Mouse (Mus musculus) heart, embryonic 13.5 days (tissue): ENCODE results near the gene Ankrd39. TPM values are rescaled to one million over a fixed set of nuclear protein-coding genes. Genes with fewer than 3 reads are reported as not detected.
"Not testable (repeated sequence)": the region's sequence is repeated elsewhere in the genome, so short reads cannot be mapped to it uniquely, and the experiment has no call there.

Experiments used
- ATAC-seq: fragments of 200-750 bp; cut with Nextera tagmentation; 2 replicates; pipeline ENCODE4 v1.8.0; 2017; ENCODE audit warnings: moderate TSS enrichment; ENCODE audit not compliant: insufficient number of reproducible peaks, low FRiP score, low TSS enrichment; ENCODE audit errors: extremely low read depth
- H3K27ac ChIP-seq: fragments of 300-500 bp; sonication (generic); replicated peaks from 2 replicates; pipeline ENCODE4 v1.5.1; 2015; ENCODE audit warnings: moderate library complexity, mild to moderate bottlenecking, inconsistent platforms
- H3K27me3 ChIP-seq: fragments of 300-500 bp; sonication (generic); replicated peaks from 2 replicates; pipeline ENCODE4 v1.6.1; 2015; ENCODE audit warnings: mild to moderate bottlenecking, inconsistent platforms
- H3K36me3 ChIP-seq: fragments of 300-500 bp; sonication (generic); 2 replicates; pipeline ENCODE4 v1.6.1; 2015; ENCODE audit warnings: mild to moderate bottlenecking, inconsistent platforms
- H3K4me1 ChIP-seq: fragments of 300-500 bp; sonication (generic); 2 replicates; pipeline ENCODE4 v1.6.1; 2015; ENCODE audit warnings: inconsistent platforms
- H3K4me2 ChIP-seq: fragments of 300-500 bp; sonication (generic); 2 replicates; pipeline ENCODE4 v1.6.1; 2015; ENCODE audit warnings: inconsistent platforms, mild to moderate bottlenecking, moderate library complexity
- H3K4me3 ChIP-seq: fragments of 300-500 bp; sonication (generic); 2 replicates; pipeline ENCODE4 v1.5.1; 2015; ENCODE audit warnings: moderate library complexity, mild to moderate bottlenecking, inconsistent platforms
- H3K9ac ChIP-seq: fragments of 300-500 bp; sonication (generic); 2 replicates; pipeline ENCODE4 v1.6.1; 2015; ENCODE audit warnings: inconsistent platforms, mild to moderate bottlenecking, moderate library complexity
- H3K9me3 ChIP-seq: fragments of 300-500 bp; sonication (generic); 2 replicates; pipeline ENCODE4 v1.6.1; 2016; ENCODE audit warnings: inconsistent platforms
- WGBS: fragments of 180-500 bp; shearing (Covaris S2); methylation state at CpG from one replicate; pipeline ENCODE4 v1.1.7; 2015; ENCODE audit warnings: mixed read lengths; 5-methylcytosine and 5-hydroxymethylcytosine counted together
- polyA plus RNA-seq: library from polyadenylated mRNA; unstranded; fragments of >200 nt; fragmentation: Nextera tagmentation; extraction: Ambion mirVana; gene quantifications from 2 replicates; pipeline ENCODE4 v1.2.1, GENCODE M21; 2015

The Ankrd39 gene
- polyA plus RNA-seq, 1 experiment from 2014 or later = 23.6 TPM

DNA sequence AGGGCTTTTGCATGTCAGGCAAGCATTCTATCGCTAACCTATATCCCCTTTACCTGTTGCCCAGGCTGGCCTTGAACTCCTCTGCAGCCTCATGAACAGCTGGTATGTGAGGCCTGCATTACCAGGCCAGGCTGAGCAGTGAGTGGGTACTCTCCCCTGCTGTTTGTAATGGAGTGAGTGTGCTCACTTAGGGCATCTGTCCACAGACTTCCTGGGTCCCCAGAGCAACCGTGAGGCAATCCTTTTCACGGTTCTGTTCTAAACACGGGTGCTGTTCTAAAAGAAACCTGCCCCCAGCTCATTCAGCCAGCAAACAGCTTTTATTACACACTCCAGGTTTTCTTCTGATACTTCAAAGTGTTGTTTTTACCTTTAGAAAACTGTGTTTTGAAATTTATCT lies 8.5 kb downstream of the Ankrd39 start:
- Histone ChIP-seq H3K27ac (peak overlapping the region; percentile 92), H3K9ac (peak overlapping the region; percentile 16; the same call in 1 of the 2 replicates), H3K9me3 (no peaks in the 10 kb centered on the region), H3K27me3 (no peaks in the 10 kb centered on the region), H3K4me1 (peaks cover 59% of the 10 kb centered on the region), H3K36me3 (peaks cover 55% of the 10 kb centered on the region), H3K4me3 (no peak overlapping the region), H3K4me2 (no peak overlapping the region)
- ATAC-seq = no peak
- WGBS = 64% methylated on average over 4 of the region's 4 CpGs

DNA sequence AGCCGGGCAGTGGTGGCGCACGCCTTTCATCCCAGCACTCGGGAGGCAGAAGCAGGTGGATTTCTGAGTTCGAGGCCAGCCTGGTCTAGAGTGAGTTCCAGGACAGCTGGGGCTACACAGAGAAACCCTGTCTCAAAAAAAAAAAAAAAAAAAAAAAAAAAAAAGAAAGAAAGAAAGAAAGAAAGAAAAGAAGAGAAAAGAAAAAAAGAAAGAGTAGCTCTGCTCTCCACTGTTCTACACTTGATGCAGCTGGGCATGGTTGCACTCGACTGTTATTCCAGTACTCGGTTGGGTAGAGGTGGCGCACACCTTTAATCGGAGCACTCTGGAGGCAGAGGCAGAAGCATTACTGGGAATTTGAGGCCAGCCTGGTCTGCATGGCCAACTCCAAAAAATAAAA lies 10.5 kb downstream of the Ankrd39 start, which contains the start of gene Ankrd23:
TSS of gene Ankrd23 (minus strand) at position 101 of the 400 bp plus-strand sequence.
- ATAC-seq = not testable (repeated sequence)
- H3K4me1 ChIP-seq = peaks cover 65% of the 10 kb centered on the region
- WGBS = 75% methylated on average over 9 of the region's 9 CpGs

DNA sequence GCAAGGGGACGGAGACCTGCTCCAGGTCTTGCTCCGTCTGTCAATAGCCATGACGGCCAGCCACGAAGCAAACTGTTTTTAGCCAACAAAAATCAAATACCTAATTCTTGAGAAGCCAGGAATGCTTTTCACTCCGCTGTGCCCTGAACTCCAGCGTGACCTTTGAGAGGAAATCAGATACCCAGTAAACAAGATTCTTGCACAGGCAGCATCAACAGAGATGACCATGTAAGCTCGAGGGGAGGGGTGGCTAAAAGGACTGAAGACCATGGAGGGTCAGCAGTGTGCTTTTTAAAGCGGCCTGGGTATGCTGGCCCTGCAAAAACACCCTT lies 10.9 kb downstream of the Ankrd39 start:
- Histone ChIP-seq H3K36me3 (peaks cover 48% of the 10 kb centered on the region), H3K9me3 (no peaks in the 10 kb centered on the region), H3K4me1 (peaks cover 68% of the 10 kb centered on the region), H3K27me3 (no peaks in the 10 kb centered on the region), H3K27ac (peak overlapping the region; percentile 89), H3K9ac (peak overlapping the region; percentile 66), H3K4me3 (no peak overlapping the region), H3K4me2 (peak overlapping the region; percentile 12)
- no peak for ATAC-seq
- WGBS = 31% methylated on average over 8 of the region's 8 CpGs

More for the DNA sequence above, 10.5 kb downstream of the Ankrd39 start, which contains the start of gene Ankrd23:
- Histone ChIP-seq H3K4me2 (peak within 1 kb of the TSS; percentile 12), H3K9ac (peak within 1 kb of the TSS; percentile 66), H3K36me3 (peaks cover 49% of the 10 kb centered on the region), H3K27ac (peak within 1 kb of the TSS; percentile 89)
- not testable (repeated sequence) for H3K27me3 ChIP-seq, H3K4me3 ChIP-seq, H3K9me3 ChIP-seq

DNA sequence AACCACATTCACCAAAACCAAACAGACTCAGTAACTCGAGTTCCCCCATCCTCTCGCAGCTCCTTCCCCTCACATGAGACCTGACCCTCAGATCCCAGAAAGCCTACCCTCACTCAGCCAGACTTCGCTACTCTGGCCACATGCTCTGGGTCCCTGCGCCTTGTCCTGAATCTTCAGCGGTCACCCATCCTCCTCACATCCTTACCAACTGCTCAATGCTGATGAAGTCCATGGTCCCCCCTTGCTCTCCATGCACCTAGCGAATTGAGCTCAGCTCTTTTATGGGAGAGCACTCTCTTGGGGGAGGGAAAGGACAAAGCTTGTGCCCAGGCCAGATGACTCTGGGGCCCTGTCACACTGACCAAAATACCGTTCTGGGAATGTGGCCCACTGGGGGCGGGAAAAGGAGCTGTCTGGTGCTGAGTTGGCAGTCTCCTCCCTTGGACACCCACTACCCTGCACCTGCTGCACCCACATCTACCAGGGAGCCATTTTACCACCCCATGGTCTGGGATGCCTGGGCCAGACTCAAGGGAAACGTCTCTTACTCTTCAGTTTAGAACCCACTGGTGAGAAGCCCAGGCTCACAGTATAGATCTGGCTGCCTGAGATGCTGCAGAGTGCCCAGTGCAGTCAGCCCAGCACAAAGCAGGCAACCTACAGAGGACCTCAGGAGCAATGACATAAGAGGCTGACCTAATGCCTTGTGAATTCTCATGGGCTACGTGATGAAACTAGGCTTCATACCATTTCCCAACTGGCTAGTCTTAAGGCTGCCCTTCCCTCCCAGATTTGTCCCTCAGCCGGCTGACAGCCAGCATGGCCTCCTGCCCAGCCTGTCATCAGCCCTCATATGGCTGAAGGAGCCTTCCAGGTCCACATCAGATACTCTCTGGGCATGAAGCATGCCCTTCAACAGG lies 11.5 kb downstream of the Ankrd39 start:
- no peak; the same call in 1 of the 2 replicates for ATAC-seq
- peak overlapping the region; percentile 89 for H3K27ac ChIP-seq

DNA sequence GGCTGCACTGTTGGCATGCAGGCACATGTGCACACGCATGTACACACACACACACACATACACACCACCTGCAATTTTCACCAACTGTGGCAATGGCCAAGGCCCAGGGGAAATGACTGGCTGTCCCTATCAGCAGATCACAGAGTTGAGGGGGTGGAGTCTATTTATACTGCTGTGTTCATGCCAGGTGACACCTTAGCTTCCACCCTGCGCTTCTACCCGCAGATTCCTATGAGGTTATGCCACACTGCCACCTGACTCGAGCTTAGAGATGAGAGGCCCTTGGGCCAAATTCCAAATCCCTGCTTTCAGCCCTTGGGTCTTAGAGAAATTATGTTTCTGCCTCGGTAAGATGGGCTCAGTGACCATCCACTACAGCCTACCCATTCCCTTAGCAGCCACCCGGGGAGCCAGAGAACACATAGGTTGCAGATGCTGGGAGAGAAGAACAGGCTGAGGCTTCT lies 12.6 kb downstream of the Ankrd39 start:
- peak overlapping the region; percentile 89 for H3K27ac ChIP-seq
- no peak overlapping the region for H3K4me3 ChIP-seq
- peaks cover 34% of the 10 kb centered on the region for H3K36me3 ChIP-seq
- 60% methylated on average over 6 of the region's 6 CpGs for WGBS
- H3K27me3 ChIP-seq = no peaks in the 10 kb centered on the region
- H3K4me2 ChIP-seq = no peak overlapping the region
- no peak for ATAC-seq
- H3K9ac ChIP-seq = peak overlapping the region; percentile 66; the same call in 1 of the 2 replicates
- no peaks in the 10 kb centered on the region for H3K9me3 ChIP-seq
- H3K4me1 ChIP-seq = peaks cover 83% of the 10 kb centered on the region

More for the DNA sequence above, 11.5 kb downstream of the Ankrd39 start:
- H3K4me2 ChIP-seq = peak overlapping the region; percentile 12
- H3K27me3 ChIP-seq = no peaks in the 10 kb centered on the region
- peak overlapping the region; percentile 66 for H3K9ac ChIP-seq
- H3K4me1 ChIP-seq = peaks cover 75% of the 10 kb centered on the region
- H3K9me3 ChIP-seq = no peaks in the 10 kb centered on the region
- WGBS = 61% methylated on average over 11 of the region's 11 CpGs
- no peak overlapping the region for H3K4me3 ChIP-seq
- peaks cover 43% of the 10 kb centered on the region for H3K36me3 ChIP-seq

DNA sequence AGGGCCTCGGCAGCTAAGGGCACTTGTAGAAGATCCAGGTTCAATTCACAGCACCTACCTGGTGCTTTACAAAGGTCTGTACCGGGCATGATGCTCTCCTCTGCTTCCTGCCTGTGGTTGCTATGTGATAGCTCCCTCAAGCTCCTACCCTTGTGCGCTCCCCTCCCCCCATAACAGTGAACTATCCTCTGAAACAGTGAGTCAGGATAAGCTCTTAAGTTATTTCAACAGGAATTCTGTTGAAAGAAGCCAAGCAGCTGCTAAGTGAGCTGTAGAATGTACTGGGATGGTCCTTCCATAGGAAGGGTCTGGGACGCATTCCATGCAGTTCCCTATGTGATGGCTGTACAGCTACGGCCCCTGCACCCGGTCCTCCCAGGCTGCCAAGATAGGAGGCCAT lies 13.7 kb downstream of the Ankrd39 start:
- no peak for ATAC-seq

DNA sequence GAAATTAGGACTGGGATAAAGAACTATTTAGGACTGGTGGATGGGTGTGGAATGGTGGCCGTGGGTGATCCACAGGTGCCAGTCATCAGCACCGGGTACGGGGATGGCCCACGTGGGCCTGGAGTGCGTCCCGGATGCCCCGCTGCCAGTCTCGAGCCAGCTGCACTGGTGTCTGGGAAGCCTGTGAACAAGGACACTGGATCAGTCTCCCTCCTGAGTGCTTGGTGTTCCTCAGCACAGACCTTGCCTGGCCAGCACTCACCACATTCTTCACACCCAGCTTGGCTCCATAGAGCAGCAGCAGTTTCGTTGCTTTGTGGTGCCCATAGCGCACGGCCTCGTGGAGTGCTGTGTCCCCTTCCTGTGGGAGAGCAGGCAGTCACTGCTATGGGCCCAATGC lies 15.8 kb downstream of the Ankrd39 start:
- H3K4me1 ChIP-seq = peaks cover 75% of the 10 kb centered on the region
- 78% methylated on average over 12 of the region's 12 CpGs for WGBS
- H3K9ac ChIP-seq = peak overlapping the region; percentile 34; the same call in 1 of the 2 replicates
- no peaks in the 10 kb centered on the region for H3K27me3 ChIP-seq
- no peak overlapping the region for H3K4me3 ChIP-seq
- H3K27ac ChIP-seq = peak overlapping the region; percentile 20
- peaks cover 22% of the 10 kb centered on the region for H3K36me3 ChIP-seq
- H3K9me3 ChIP-seq = no peaks in the 10 kb centered on the region
- no peak overlapping the region for H3K4me2 ChIP-seq
- no peak for ATAC-seq

More for the DNA sequence above, 13.7 kb downstream of the Ankrd39 start:
- no peaks in the 10 kb centered on the region for H3K27me3 ChIP-seq
- H3K36me3 ChIP-seq = peaks cover 25% of the 10 kb centered on the region
- H3K9ac ChIP-seq = peak overlapping the region; percentile 34
- H3K4me3 ChIP-seq = no peak overlapping the region
- H3K27ac ChIP-seq = peak overlapping the region; percentile 89; the same call in 1 of the 2 replicates
- peaks cover 75% of the 10 kb centered on the region for H3K4me1 ChIP-seq
- 52% methylated on average over 6 of the region's 6 CpGs for WGBS
- no peaks in the 10 kb centered on the region for H3K9me3 ChIP-seq
- no peak overlapping the region for H3K4me2 ChIP-seq

DNA sequence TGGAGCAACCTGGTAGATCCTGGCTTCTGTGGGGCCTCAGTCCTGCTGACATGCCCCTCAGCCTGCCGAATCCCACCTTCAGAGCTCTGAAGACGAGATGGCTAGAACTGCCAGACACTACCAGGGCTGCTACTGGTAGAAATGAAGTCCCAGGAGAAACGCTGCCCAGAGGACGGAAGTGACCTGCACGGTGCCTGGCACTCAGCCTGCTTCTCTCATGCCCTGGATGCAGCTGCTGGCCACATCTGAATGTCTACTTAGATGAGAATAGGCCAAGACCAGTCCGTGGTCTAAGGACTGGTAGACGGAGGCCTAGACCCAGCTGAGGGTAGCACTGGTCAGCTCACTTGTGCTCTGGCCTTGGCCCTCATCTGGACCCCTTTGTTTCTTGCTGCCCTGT lies 16.3 kb downstream of the Ankrd39 start:
- Histone ChIP-seq H3K9me3 (no peaks in the 10 kb centered on the region), H3K4me2 (no peak overlapping the region), H3K4me3 (no peak overlapping the region), H3K9ac (no peak overlapping the region), H3K27me3 (no peaks in the 10 kb centered on the region), H3K27ac (peak overlapping the region; percentile 51; the same call in 1 of the 2 replicates), H3K4me1 (peaks cover 70% of the 10 kb centered on the region), H3K36me3 (peaks cover 27% of the 10 kb centered on the region)
- ATAC-seq = no peak
- 83% methylated on average over 7 of the region's 7 CpGs for WGBS

DNA sequence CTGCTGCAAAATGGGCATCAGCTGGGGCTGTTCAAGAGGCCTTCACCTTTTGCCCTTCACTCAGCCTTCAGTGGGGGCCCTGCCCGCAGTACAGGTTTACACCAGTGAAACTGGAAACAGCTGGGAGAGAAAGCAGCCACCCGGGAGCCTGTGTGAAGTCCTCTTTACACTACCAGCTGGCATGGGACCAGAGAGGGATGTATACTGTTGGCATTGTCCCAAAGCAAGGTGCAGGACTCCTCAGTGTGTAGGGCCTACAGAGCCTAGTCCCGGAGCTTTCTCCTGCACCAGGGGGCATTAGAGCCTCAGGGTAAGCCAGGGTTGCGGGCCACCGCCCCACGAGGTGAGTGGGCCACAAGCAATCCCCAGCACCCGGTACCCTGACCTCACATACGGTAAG lies 16.8 kb downstream of the Ankrd39 start:
- Histone ChIP-seq H3K4me1 (peaks cover 66% of the 10 kb centered on the region), H3K4me2 (no peak overlapping the region), H3K27ac (peak overlapping the region; percentile 51), H3K36me3 (peaks cover 32% of the 10 kb centered on the region), H3K27me3 (no peaks in the 10 kb centered on the region), H3K9ac (no peak overlapping the region), H3K4me3 (no peak overlapping the region), H3K9me3 (no peaks in the 10 kb centered on the region)
- 70% methylated on average over 8 of the region's 8 CpGs for WGBS
- ATAC-seq = no peak

DNA sequence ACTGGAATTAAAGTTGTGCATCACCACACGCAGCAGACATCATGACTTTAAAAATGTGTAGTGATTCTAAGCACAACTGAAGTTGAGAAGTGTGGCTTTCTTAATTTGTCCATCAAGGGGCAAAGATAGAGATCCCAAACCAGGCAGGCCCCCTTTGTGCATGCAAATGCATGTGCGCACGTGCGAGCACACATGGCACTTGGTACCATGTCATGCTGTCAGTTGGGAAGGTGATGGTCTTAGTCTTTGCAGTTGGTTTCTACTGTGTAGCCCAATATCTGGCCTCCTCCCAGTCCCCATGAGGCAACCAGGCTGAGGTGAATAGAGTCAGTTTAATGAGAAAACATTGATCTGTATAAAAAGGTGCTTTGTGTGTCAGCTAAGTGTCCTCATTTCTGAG lies 17.4 kb downstream of the Ankrd39 start:
- peaks cover 38% of the 10 kb centered on the region for H3K36me3 ChIP-seq
- H3K4me3 ChIP-seq = no peak overlapping the region
- H3K4me1 ChIP-seq = peaks cover 59% of the 10 kb centered on the region
- no peak for ATAC-seq
- peak overlapping the region; percentile 51 for H3K27ac ChIP-seq
- WGBS = 92% methylated on average over 4 of the region's 4 CpGs
- H3K4me2 ChIP-seq = no peak overlapping the region
- no peaks in the 10 kb centered on the region for H3K27me3 ChIP-seq
- H3K9ac ChIP-seq = no peak overlapping the region
- H3K9me3 ChIP-seq = no peaks in the 10 kb centered on the region

DNA sequence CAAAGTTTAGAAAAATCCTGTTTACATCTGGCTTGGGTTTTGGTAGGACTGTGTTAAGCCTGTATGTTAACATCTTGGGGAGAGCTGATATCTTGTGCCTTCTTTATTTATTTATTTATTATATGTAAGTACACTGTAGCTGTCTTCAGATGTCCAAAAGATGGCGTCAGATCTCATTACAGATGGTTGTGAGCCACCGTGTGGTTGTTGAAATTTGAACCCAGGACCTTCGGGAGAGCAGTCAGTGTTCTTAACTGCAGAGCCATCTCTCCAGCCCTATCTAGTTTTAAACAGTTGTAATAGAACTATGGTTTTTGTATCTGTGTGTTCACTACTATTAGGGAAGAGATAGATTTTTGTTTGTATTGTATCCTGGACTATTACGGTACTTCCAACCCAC lies 18.0 kb downstream of the Ankrd39 start:
- Histone ChIP-seq H3K36me3 (peaks cover 44% of the 10 kb centered on the region), H3K4me3 (no peak overlapping the region), H3K9ac (no peak overlapping the region), H3K9me3 (no peaks in the 10 kb centered on the region), H3K4me1 (peaks cover 57% of the 10 kb centered on the region), H3K27me3 (no peaks in the 10 kb centered on the region), H3K27ac (no peak overlapping the region), H3K4me2 (no peak overlapping the region)
- 83% methylated on average over 4 of the region's 4 CpGs for WGBS
- no peak for ATAC-seq
